Comparison of ENCODE assay signal across 9 mouse cellular contexts in the genomic region with DNA sequence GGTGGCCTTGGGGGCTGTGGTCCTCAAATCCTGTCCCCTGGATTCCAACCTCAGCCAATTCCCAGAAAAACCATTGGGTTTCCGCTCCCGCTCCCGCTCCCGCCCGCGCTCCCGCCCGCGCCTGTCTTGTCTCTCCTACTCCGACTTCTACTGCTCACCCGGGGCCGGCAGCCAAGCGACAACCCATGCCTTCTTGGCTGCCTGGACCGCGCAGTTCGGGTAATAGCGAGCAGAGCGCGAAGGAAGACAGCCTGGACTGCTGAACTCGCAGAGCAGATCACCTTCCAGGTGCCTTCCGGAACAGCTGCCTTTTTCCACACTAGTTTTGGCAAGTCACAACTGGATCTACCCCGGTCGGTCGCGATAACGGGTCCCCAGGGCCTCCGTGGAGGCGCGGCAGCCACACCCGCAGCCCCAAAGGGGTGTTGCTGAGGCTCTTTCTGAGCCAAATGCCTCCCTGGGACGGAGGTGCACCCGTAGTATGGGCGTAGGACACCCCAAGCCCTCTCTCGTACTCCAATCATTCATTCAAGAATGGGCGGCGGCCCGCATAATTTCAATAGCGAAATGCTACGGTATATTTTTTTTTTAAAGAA. TPM values are rescaled to one million over a fixed set of nuclear protein-coding genes. Genes with fewer than 3 reads are reported as not detected.
DNase-seq lines count a peak whose midpoint lies in the region; ATAC-seq and TF ChIP-seq lines count a peak whose summit lies in the region.
"Had no signal": no experiment of that assay in that cellular context is flagged by ENCODE, and none has a peak within 500 bp of the region (broad histone marks: within the 10 kb centered on the region; RNA-seq: fewer than 3 reads in every experiment).

No protein-coding gene starts in this region.

- TF ChIP-seq CTCF in liver, postnatal 0 days (IDR thresholded peaks at IDR 0.05; ENCODE audit: low read depth) = no peak

- intact Hi-C loops in heart, postnatal 36 days (cut with DNase I) = no loop called here

- H3K9me3 ChIP-seq in kidney, embryonic 15.5 days (replicated peaks) = no peaks in the 10 kb centered on the region
- H3K9me3 ChIP-seq in liver, postnatal 0 days (ENCODE audit: low read length) = no peaks in the 10 kb centered on the region

- H3K9ac ChIP-seq in kidney, embryonic 15.5 days = no peak overlapping the region
- H3K9ac ChIP-seq in liver, postnatal 0 days (replicated peaks) = no peak overlapping the region

- H3K27ac ChIP-seq in kidney, embryonic 15.5 days = no peak overlapping the region
- no peak overlapping the region for H3K27ac ChIP-seq in liver, postnatal 0 days (ENCODE audit: low read depth)

- no peaks in the 10 kb centered on the region for H3K36me3 ChIP-seq in kidney, embryonic 15.5 days
- no peaks in the 10 kb centered on the region for H3K36me3 ChIP-seq in liver, postnatal 0 days (replicated peaks; ENCODE audit: insufficient read depth, low read length)

- peak overlapping the region; percentile 39 for H3K4me2 ChIP-seq in kidney, embryonic 15.5 days
- no peak overlapping the region for H3K4me2 ChIP-seq in liver, postnatal 0 days (ENCODE audit: low read depth, low read length)

- DNase-seq in kidney, adult 18-20 months = no peak
- peak; percentile 26 to 34 for DNase-seq in heart, postnatal 36 days
- DNase-seq in liver, postnatal 0 days = no peak
- no peak for DNase-seq in Muller cell, postnatal 12 days (ENCODE audit: inconsistent ontology term)
- no peak for DNase-seq in T-cell, adult 2 months (ENCODE audit: low spot score)

- no peak for ATAC-seq in kidney, embryonic 15.5 days (replicated peaks; ENCODE audit: low FRiP score)
- peak; percentile 27; the same call in 1 of the 2 replicates for ATAC-seq in common myeloid progenitor, adult 5-6 weeks (replicated peaks; ENCODE audit: low read depth, poor library complexity, severe bottlenecking)
- ATAC-seq in liver, postnatal 0 days = no peak

- H3K4me1 ChIP-seq in kidney, embryonic 15.5 days = peaks cover 40% of the 10 kb centered on the region
- peaks cover 15% of the 10 kb centered on the region for H3K4me1 ChIP-seq in liver, postnatal 0 days (ENCODE audit: insufficient read depth)

- peak overlapping the region; percentile 19; the same call in 1 of the 2 replicates for H3K4me3 ChIP-seq in kidney, embryonic 15.5 days (replicated peaks)
- H3K4me3 ChIP-seq in liver, postnatal 0 days (ENCODE audit: low read depth, low read length) = peak overlapping the region; percentile 10; the same call in 1 of the 2 replicates

- TF ChIP-seq EP300 in liver, postnatal 0 days (IDR thresholded peaks at IDR 0.05; ENCODE audit: low read depth) = no peak

- H3K27me3 ChIP-seq in kidney, embryonic 15.5 days = peaks cover 100% of the 10 kb centered on the region
- H3K27me3 ChIP-seq in liver, postnatal 0 days (ENCODE audit: insufficient read depth, low read length) = peaks cover 98% of the 10 kb centered on the region

- 2% methylated on average over 39 of the region's 39 CpGs for WGBS in kidney, embryonic 15.5 days
- 3% methylated on average over 39 of the region's 39 CpGs for WGBS in liver, postnatal 0 days (ENCODE audit: insufficient replicate concordance)

RNA-seq across cellular contexts. Expression of gene Dlx4, which starts 3.0 kb away (rescaled TPM):
- polyA plus RNA-seq in kidney, embryonic 15.5 days (2015; fragmentation: Nextera tagmentation; extraction: Ambion mirVana) = not detected in 2 replicates
- total RNA-seq in common myeloid progenitor, adult 5-6 weeks (2017) = not detected in 2 replicates
- not detected for total RNA-seq in heart, postnatal 36 days (2021)
- 0.08 and 0.17 TPM in 2 replicates for polyA plus RNA-seq in liver, postnatal 0 days (2015; fragmentation: Nextera tagmentation; extraction: Ambion mirVana)
- total RNA-seq: adrenal gland, adult 18-20 months had no signal

RNA-seq across cellular contexts. Expression of gene Dlx3, which starts 23.2 kb away (rescaled TPM):
- 0.78 and 2.5 TPM in 2 replicates for polyA plus RNA-seq in kidney, embryonic 15.5 days (2015; fragmentation: Nextera tagmentation; extraction: Ambion mirVana)
- total RNA-seq in common myeloid progenitor, adult 5-6 weeks (2017) = not detected in 2 replicates
- total RNA-seq in heart, postnatal 36 days (2021) = not detected
- polyA plus RNA-seq in liver, postnatal 0 days (2015; fragmentation: Nextera tagmentation; extraction: Ambion mirVana) = not detected in 2 replicates
- total RNA-seq: adrenal gland, adult 18-20 months had no signal
- polyA plus RNA-seq: liver, embryonic 16.5 days had no signal

Comparison
In these comparisons a context has a peak if more than half of its experiments do, and no peak if none do; other contexts are left out.
1. DNase-seq: peak in heart, postnatal 36 days (2 of 2); none in kidney, adult 18-20 months (single experiment), liver, postnatal 0 days (single experiment), Muller cell, postnatal 12 days (single experiment) and T-cell, adult 2 months (single experiment).